Mouse (Mus musculus) intestine, embryonic 15.5 days (tissue): ENCODE measurements around the gene Itgb4. TPM values are rescaled to one million over a fixed set of nuclear protein-coding genes. Genes with fewer than 3 reads are reported as not detected.

Experiments used
- ATAC-seq: fragments of 200-750 bp; cut with Nextera tagmentation; 2 replicates; pipeline ENCODE4 v1.8.0; 2017; ENCODE audit warnings: moderate TSS enrichment, moderate library complexity
- H3K27ac ChIP-seq: fragments of 300-500 bp; sonication (generic); 2 replicates; pipeline ENCODE4 v1.5.1; 2015; ENCODE audit warnings: mild to moderate bottlenecking, inconsistent platforms
- H3K27me3 ChIP-seq: fragments of 300-500 bp; sonication (generic); replicated peaks from 2 replicates; pipeline ENCODE4 v1.6.1; 2015; ENCODE audit warnings: inconsistent platforms
- H3K36me3 ChIP-seq: fragments of 300-500 bp; sonication (generic); 2 replicates; pipeline ENCODE4 v1.6.1; 2015; ENCODE audit warnings: inconsistent platforms
- H3K4me1 ChIP-seq: fragments of 300-500 bp; sonication (generic); replicated peaks from 2 replicates; pipeline ENCODE4 v1.6.1; 2015; ENCODE audit warnings: inconsistent platforms
- H3K4me2 ChIP-seq: fragments of 300-500 bp; sonication (generic); replicated peaks from 2 replicates; pipeline ENCODE4 v1.6.1; 2015; ENCODE audit warnings: mild to moderate bottlenecking, inconsistent platforms
- H3K4me3 ChIP-seq: fragments of 300-500 bp; sonication (generic); replicated peaks from 2 replicates; pipeline ENCODE4 v1.5.1; 2015; ENCODE audit warnings: inconsistent platforms
- H3K9ac ChIP-seq: fragments of 300-500 bp; sonication (generic); 2 replicates; pipeline ENCODE4 v1.6.1; 2015; ENCODE audit warnings: inconsistent platforms
- H3K9me3 ChIP-seq: fragments of 300-500 bp; sonication (generic); 2 replicates; pipeline ENCODE4 v1.6.1; 2016; ENCODE audit warnings: inconsistent platforms
- WGBS: fragments of 180-500 bp; shearing (Covaris S2); methylation state at CpG from one replicate; pipeline ENCODE4 v1.1.7; 2015; 5-methylcytosine and 5-hydroxymethylcytosine counted together
- polyA plus RNA-seq: library from polyadenylated mRNA; unstranded; fragments of >200 nt; fragmentation: Nextera tagmentation; extraction: Ambion mirVana; gene quantifications from 2 replicates; pipeline ENCODE4 v1.2.1, GENCODE M21; 2015

Itgb4 gene
- 7.9 and 10.0 TPM in 2 replicates for polyA plus RNA-seq

GRCm38 (mm10) chr11:115974309-115975082 lies at the start of gene Itgb4:
Itgb4 (plus strand) TSS chr11:115974709.
- H3K9ac ChIP-seq, result peak within 1 kb of the TSS; percentile 54
- no peaks in the 10 kb centered on the region for H3K36me3 ChIP-seq
- peak within 1 kb of the TSS; percentile 76 for H3K4me2 ChIP-seq
- H3K4me1 ChIP-seq, result peaks cover 25% of the 10 kb centered on the region
- ATAC-seq, result peak; percentile 86
- peak within 1 kb of the TSS; percentile 52 for H3K4me3 ChIP-seq
- H3K27me3 ChIP-seq, result peaks cover 18% of the 10 kb centered on the region; the same call in 1 of the 2 replicates
- no peaks in the 10 kb centered on the region for H3K9me3 ChIP-seq
- peak within 1 kb of the TSS; percentile 42 for H3K27ac ChIP-seq
- 10% methylated on average over 58 of the region's 58 CpGs for WGBS

GRCm38 (mm10) chr11:115929031-115929430 lies 45.5 kb upstream of the Itgb4 start:
- 86% methylated on average over 8 of the region's 8 CpGs for WGBS
- no peak overlapping the region for H3K27ac ChIP-seq
- H3K27me3 ChIP-seq, result no peaks in the 10 kb centered on the region
- no peak overlapping the region for H3K9ac ChIP-seq
- peaks cover 12% of the 10 kb centered on the region for H3K4me1 ChIP-seq
- no peak overlapping the region for H3K4me2 ChIP-seq
- H3K4me3 ChIP-seq, result no peak overlapping the region
- ATAC-seq, result no peak
- no peaks in the 10 kb centered on the region for H3K36me3 ChIP-seq
- H3K9me3 ChIP-seq, result no peaks in the 10 kb centered on the region

- Histone ChIP-seq H3K36me3 (no peaks in the 10 kb centered on the region), H3K9me3 (no peaks in the 10 kb centered on the region), H3K4me2 (no peak overlapping the region)
Observed at GRCm38 (mm10) chr11:115929818-115930217, 44.7 kb upstream of the Itgb4 start.

GRCm38 (mm10) chr11:115931235-115931634 lies 43.3 kb upstream of the Itgb4 start:
- Histone ChIP-seq H3K9ac (no peak overlapping the region), H3K4me2 (no peak overlapping the region), H3K4me1 (peaks cover 18% of the 10 kb centered on the region), H3K36me3 (peaks cover 4% of the 10 kb centered on the region; the same call in 1 of the 2 replicates), H3K27me3 (no peaks in the 10 kb centered on the region), H3K4me3 (no peak overlapping the region), H3K27ac (no peak overlapping the region), H3K9me3 (no peaks in the 10 kb centered on the region)
- WGBS, result 72% methylated on average over 3 of the region's 3 CpGs
- ATAC-seq, result no peak

More at GRCm38 (mm10) chr11:115929818-115930217, 44.7 kb upstream of the Itgb4 start:
- no peak for ATAC-seq
- peaks cover 18% of the 10 kb centered on the region for H3K4me1 ChIP-seq
- H3K27ac ChIP-seq, result no peak overlapping the region
- H3K9ac ChIP-seq, result no peak overlapping the region
- no peaks in the 10 kb centered on the region for H3K27me3 ChIP-seq
- H3K4me3 ChIP-seq, result no peak overlapping the region
- WGBS, result 79% methylated on average over 2 of the region's 3 CpGs

GRCm38 (mm10) chr11:115933108-115933746 lies 41.3 kb upstream of the Itgb4 start, which contains the start of the genes Sap30bp and Recql5:
Sap30bp (plus strand) TSS chr11:115933282.
Recql5 (minus strand) TSS chr11:115933477.
- Histone ChIP-seq H3K4me2 (peak within 1 kb of the TSS; percentile 74), H3K36me3 (peaks cover 13% of the 10 kb centered on the region; the same call in 1 of the 2 replicates), H3K9me3 (no peaks in the 10 kb centered on the region), H3K27me3 (no peaks in the 10 kb centered on the region), H3K9ac (peak within 1 kb of the TSS; percentile 70), H3K27ac (no peak within 1 kb of the TSS), H3K4me3 (peak within 1 kb of the TSS; percentile 68), H3K4me1 (peaks cover 18% of the 10 kb centered on the region)
- ATAC-seq, result peak; percentile 100
- WGBS, result under 1% methylated on average over 28 of the region's 28 CpGs

- ATAC-seq, result peak; percentile 66
- under 1% methylated on average over 16 of the region's 16 CpGs for WGBS
- no peak overlapping the region for H3K27ac ChIP-seq
Observed at GRCm38 (mm10) chr11:115933747-115934110, 40.8 kb upstream of the Itgb4 start.

GRCm38 (mm10) chr11:115939690-115940329 lies 34.7 kb upstream of the Itgb4 start:
- Histone ChIP-seq H3K4me1 (no peaks in the 10 kb centered on the region), H3K4me2 (no peak overlapping the region), H3K27ac (no peak overlapping the region), H3K27me3 (no peaks in the 10 kb centered on the region), H3K4me3 (no peak overlapping the region), H3K36me3 (peaks cover 29% of the 10 kb centered on the region), H3K9ac (no peak overlapping the region), H3K9me3 (no peaks in the 10 kb centered on the region)
- ATAC-seq, result peak; percentile 28; the same call in 1 of the 2 replicates
- 32% methylated on average over 6 of the region's 6 CpGs for WGBS

More at GRCm38 (mm10) chr11:115933747-115934110, 40.8 kb upstream of the Itgb4 start:
- Histone ChIP-seq H3K4me2 (peak overlapping the region; percentile 74), H3K27me3 (no peaks in the 10 kb centered on the region), H3K9me3 (no peaks in the 10 kb centered on the region), H3K9ac (peak overlapping the region; percentile 70), H3K4me1 (peaks cover 18% of the 10 kb centered on the region), H3K4me3 (peak overlapping the region; percentile 68), H3K36me3 (peaks cover 15% of the 10 kb centered on the region; the same call in 1 of the 2 replicates)

GRCm38 (mm10) chr11:115941980-115942379 lies 32.5 kb upstream of the Itgb4 start:
- Histone ChIP-seq H3K27me3 (no peaks in the 10 kb centered on the region), H3K4me3 (no peak overlapping the region), H3K4me1 (no peaks in the 10 kb centered on the region), H3K27ac (no peak overlapping the region), H3K36me3 (peaks cover 30% of the 10 kb centered on the region), H3K9ac (no peak overlapping the region), H3K4me2 (no peak overlapping the region), H3K9me3 (no peaks in the 10 kb centered on the region)
- WGBS, result 84% methylated on average over 7 of the region's 7 CpGs
- no peak for ATAC-seq

GRCm38 (mm10) chr11:115945247-115945646 lies 29.3 kb upstream of the Itgb4 start:
- Histone ChIP-seq H3K4me1 (no peaks in the 10 kb centered on the region), H3K27ac (no peak overlapping the region), H3K36me3 (peaks cover 22% of the 10 kb centered on the region), H3K4me2 (no peak overlapping the region), H3K9me3 (no peaks in the 10 kb centered on the region), H3K4me3 (no peak overlapping the region), H3K9ac (no peak overlapping the region), H3K27me3 (no peaks in the 10 kb centered on the region)
- WGBS, result 83% methylated on average over 8 of the region's 8 CpGs
- no peak for ATAC-seq

GRCm38 (mm10) chr11:115946221-115946828 lies 28.2 kb upstream of the Itgb4 start:
- whole genome bisulfite sequencing, result 80% methylated on average over 9 of the region's 9 CpGs
- no peaks in the 10 kb centered on the region for H3K27me3 ChIP-seq
- peaks cover 22% of the 10 kb centered on the region for H3K36me3 ChIP-seq
- no peak overlapping the region for H3K4me3 ChIP-seq
- H3K27ac ChIP-seq, result 0 out of 2 replicates have a peak overlapping the region, but pooled peaks have one; percentile 3
- H3K9ac ChIP-seq, result no peak overlapping the region
- no peaks in the 10 kb centered on the region for H3K4me1 ChIP-seq
- ATAC-seq, result no peak
- H3K9me3 ChIP-seq, result no peaks in the 10 kb centered on the region
- no peak overlapping the region for H3K4me2 ChIP-seq

- 89% methylated on average over 9 of the region's 9 CpGs for WGBS
- no peak for ATAC-seq
- Histone ChIP-seq H3K9me3 (no peaks in the 10 kb centered on the region), H3K4me2 (no peak overlapping the region), H3K9ac (no peak overlapping the region), H3K36me3 (peaks cover 27% of the 10 kb centered on the region), H3K27ac (no peak overlapping the region), H3K27me3 (no peaks in the 10 kb centered on the region), H3K4me3 (no peak overlapping the region), H3K4me1 (no peaks in the 10 kb centered on the region)
Observed at GRCm38 (mm10) chr11:115948316-115948715, 26.2 kb upstream of the Itgb4 start.

GRCm38 (mm10) chr11:115950719-115951118 lies 23.8 kb upstream of the Itgb4 start:
- no peaks in the 10 kb centered on the region for H3K27me3 ChIP-seq

More at GRCm38 (mm10) chr11:115950719-115951118, 23.8 kb upstream of the Itgb4 start:
- peaks cover 7% of the 10 kb centered on the region; the same call in 1 of the 2 replicates for H3K4me1 ChIP-seq
- H3K36me3 ChIP-seq, result peaks cover 16% of the 10 kb centered on the region
- no peaks in the 10 kb centered on the region for H3K9me3 ChIP-seq
- H3K4me3 ChIP-seq, result no peak overlapping the region
- no peak overlapping the region for H3K9ac ChIP-seq
- WGBS, result 87% methylated on average over 2 of the region's 2 CpGs
- no peak for ATAC-seq
- H3K27ac ChIP-seq, result no peak overlapping the region
- H3K4me2 ChIP-seq, result no peak overlapping the region
